Mouse (Mus musculus) 3134 (cell line): ENCODE data around the gene Pard6a.

Experiments
- DNase-seq: peaks from one replicate; pipeline ENCODE4 v3.0.0-alpha.2; 2011; ENCODE audit warnings: low spot score; ENCODE audit not compliant: insufficient read length; ENCODE audit errors: extremely low read depth

Gene Pard6a

GRCm38 (mm10) chr8:105743301-105743700 is 42.4 kb downstream of the Pard6a start:
- DNase-seq = no peak

- DNase-seq = peak; percentile 80
These were observed 49.7 kb downstream of the Pard6a start for GRCm38 (mm10) chr8:105750606-105751005.
